Mouse (Mus musculus): ENCODE data around the gene Pcdh7.

GRCm38 (mm10) chr5:57774496-57774895 lies 56.7 kb downstream of the Pcdh7 start:
- TF ChIP-seq CTCF (IDR thresholded peaks at IDR 0.05; ENCODE audit: low read depth) (no peak), EP300 (IDR thresholded peaks at IDR 0.05; ENCODE audit: low read depth) (no peak)

Measured in liver, embryonic 14.5 days (tissue).